Mouse (Mus musculus): Measurements from ENCODE around the gene Mlf2.

GRCm38 (mm10) chr6:124917518-124918330, 13.5 kb upstream of the Mlf2 start:
- TF ChIP-seq EP300 (IDR thresholded peaks at IDR 0.05; ENCODE audit: low read depth) (no peak; the same call in 1 of the 2 replicates), CTCF (IDR thresholded peaks at IDR 0.05; ENCODE audit: low read depth) (no peak)
